Mouse (Mus musculus) activated CD4-positive, CD25-positive, alpha-beta regulatory T cell (primary cell): ENCODE measurements around the gene Mrpl47. TPM values are rescaled to one million over a fixed set of nuclear protein-coding genes. Genes with fewer than 3 reads are reported as not detected.

ENCODE experiments used
- polyA plus RNA-seq, 2 experiments: library from polyadenylated mRNA; unstranded; fragments of 100-300 nt; shearing (Covaris generic); gene quantifications; one replicate each; pipeline ENCODE4 v1.2.1; 2017

The Mrpl47 gene
- polyA plus RNA-seq = 10 to 100 TPM; 15.2 to 24.5 TPM

GRCm38 (mm10) chr3:32737172-32737655, at the start of gene Mrpl47:
TSS of gene Mrpl47 (minus strand) at chr3:32737605.

GRCm38 (mm10) chr3:32736244-32737171, 897 bp downstream of the Mrpl47 start, which contains the start of gene Ndufb5:
TSS of gene Ndufb5 (plus strand) at chr3:32736990.

GRCm38 (mm10) chr3:32705647-32706348, 31.6 kb downstream of the Mrpl47 start, which contains the start of gene Actl6a:
TSS of gene Actl6a (plus strand) at chr3:32706298.

Other genes with a start within 250 kb of the Mrpl47 start
- under 1 TPM; 0.12 to 0.43 TPM for gene Kcnmb3, start 245.4 kb downstream of the Mrpl47 start, polyA plus RNA-seq
- gene Zfp639, start 227.3 kb downstream of the Mrpl47 start, polyA plus RNA-seq = 10 to 100 TPM; 39.8 to 57.1 TPM
- gene Mfn1, start 208.1 kb downstream of the Mrpl47 start, polyA plus RNA-seq = 10 to 100 TPM; 13.0 to 21.1 TPM
- gene Gnb4, start 121.0 kb downstream of the Mrpl47 start, polyA plus RNA-seq = 10 to 100 TPM; 14.8 to 18.2 TPM
- 100 to 1,000 TPM; 106 to 121 TPM for gene Actl6a, start 31.3 kb downstream of the Mrpl47 start, polyA plus RNA-seq
- gene Ndufb5, start 615 bp downstream of the Mrpl47 start, polyA plus RNA-seq = 100 to 1,000 TPM; 179 to 207 TPM
- gene Usp13, start 79.9 kb upstream of the Mrpl47 start, polyA plus RNA-seq = under 1 TPM in 1 of 2 experiments, not detected in 1; 0.10 TPM